Mouse (Mus musculus): Measurements from ENCODE around the gene Col1a1.

GRCm38 (mm10) chr11:94926431-94926830 is 9.6 kb upstream of the Col1a1 start:
- no peak for TF ChIP-seq CTCF (IDR thresholded peaks at IDR 0.05; ENCODE audit: low read depth)
- TF ChIP-seq EP300 (IDR thresholded peaks at IDR 0.05; ENCODE audit: low read depth), result no peak
